Mouse (Mus musculus) kidney, adult 2 months (tissue): ENCODE data around the gene Snapc2.

Experiments
- CTCF ChIP-seq: fragments of 200-500 bp; conservative IDR thresholded peaks from 2 replicates; pipeline ENCODE4 v1.5.1; 2011; ENCODE audit warnings: low read depth, mild to moderate bottlenecking, control low read depth, low read length, moderate library complexity, mixed read lengths; ENCODE audit not compliant: insufficient read depth, insufficient read length
- POLR2A ChIP-seq: fragments of 200-500 bp; IDR thresholded peaks from one replicate; pipeline ENCODE4 v1.6.1; 2011; ENCODE audit warnings: low read depth, low read length, control low read depth

GRCm38 (mm10) chr8:4257350-4257749 is 4.5 kb downstream of the Snapc2 start:
- TF ChIP-seq CTCF = no peak
- no peak for TF ChIP-seq POLR2A
